Mouse (Mus musculus) intestine, embryonic 15.5 days (tissue): ENCODE results near the gene Ssmem1. TPM values are rescaled to one million over a fixed set of nuclear protein-coding genes. Genes with fewer than 3 reads are reported as not detected.

Source experiments
- ATAC-seq: fragments of 200-750 bp; cut with Nextera tagmentation; 2 replicates; pipeline ENCODE4 v1.8.0; 2017; ENCODE audit warnings: moderate TSS enrichment, moderate library complexity
- H3K27ac ChIP-seq: fragments of 300-500 bp; sonication (generic); 2 replicates; pipeline ENCODE4 v1.5.1; 2015; ENCODE audit warnings: mild to moderate bottlenecking, inconsistent platforms
- H3K27me3 ChIP-seq: fragments of 300-500 bp; sonication (generic); replicated peaks from 2 replicates; pipeline ENCODE4 v1.6.1; 2015; ENCODE audit warnings: inconsistent platforms
- H3K36me3 ChIP-seq: fragments of 300-500 bp; sonication (generic); 2 replicates; pipeline ENCODE4 v1.6.1; 2015; ENCODE audit warnings: inconsistent platforms
- H3K4me1 ChIP-seq: fragments of 300-500 bp; sonication (generic); replicated peaks from 2 replicates; pipeline ENCODE4 v1.6.1; 2015; ENCODE audit warnings: inconsistent platforms
- H3K4me2 ChIP-seq: fragments of 300-500 bp; sonication (generic); replicated peaks from 2 replicates; pipeline ENCODE4 v1.6.1; 2015; ENCODE audit warnings: mild to moderate bottlenecking, inconsistent platforms
- H3K4me3 ChIP-seq: fragments of 300-500 bp; sonication (generic); replicated peaks from 2 replicates; pipeline ENCODE4 v1.5.1; 2015; ENCODE audit warnings: inconsistent platforms
- H3K9ac ChIP-seq: fragments of 300-500 bp; sonication (generic); 2 replicates; pipeline ENCODE4 v1.6.1; 2015; ENCODE audit warnings: inconsistent platforms
- H3K9me3 ChIP-seq: fragments of 300-500 bp; sonication (generic); 2 replicates; pipeline ENCODE4 v1.6.1; 2016; ENCODE audit warnings: inconsistent platforms
- WGBS: fragments of 180-500 bp; shearing (Covaris S2); methylation state at CpG from one replicate; pipeline ENCODE4 v1.1.7; 2015; 5-methylcytosine and 5-hydroxymethylcytosine counted together
- polyA plus RNA-seq: library from polyadenylated mRNA; unstranded; fragments of >200 nt; fragmentation: Nextera tagmentation; extraction: Ambion mirVana; gene quantifications from 2 replicates; pipeline ENCODE4 v1.2.1, GENCODE M21; 2015

Ssmem1 gene
- polyA plus RNA-seq: not detected in 2 replicates

DNA sequence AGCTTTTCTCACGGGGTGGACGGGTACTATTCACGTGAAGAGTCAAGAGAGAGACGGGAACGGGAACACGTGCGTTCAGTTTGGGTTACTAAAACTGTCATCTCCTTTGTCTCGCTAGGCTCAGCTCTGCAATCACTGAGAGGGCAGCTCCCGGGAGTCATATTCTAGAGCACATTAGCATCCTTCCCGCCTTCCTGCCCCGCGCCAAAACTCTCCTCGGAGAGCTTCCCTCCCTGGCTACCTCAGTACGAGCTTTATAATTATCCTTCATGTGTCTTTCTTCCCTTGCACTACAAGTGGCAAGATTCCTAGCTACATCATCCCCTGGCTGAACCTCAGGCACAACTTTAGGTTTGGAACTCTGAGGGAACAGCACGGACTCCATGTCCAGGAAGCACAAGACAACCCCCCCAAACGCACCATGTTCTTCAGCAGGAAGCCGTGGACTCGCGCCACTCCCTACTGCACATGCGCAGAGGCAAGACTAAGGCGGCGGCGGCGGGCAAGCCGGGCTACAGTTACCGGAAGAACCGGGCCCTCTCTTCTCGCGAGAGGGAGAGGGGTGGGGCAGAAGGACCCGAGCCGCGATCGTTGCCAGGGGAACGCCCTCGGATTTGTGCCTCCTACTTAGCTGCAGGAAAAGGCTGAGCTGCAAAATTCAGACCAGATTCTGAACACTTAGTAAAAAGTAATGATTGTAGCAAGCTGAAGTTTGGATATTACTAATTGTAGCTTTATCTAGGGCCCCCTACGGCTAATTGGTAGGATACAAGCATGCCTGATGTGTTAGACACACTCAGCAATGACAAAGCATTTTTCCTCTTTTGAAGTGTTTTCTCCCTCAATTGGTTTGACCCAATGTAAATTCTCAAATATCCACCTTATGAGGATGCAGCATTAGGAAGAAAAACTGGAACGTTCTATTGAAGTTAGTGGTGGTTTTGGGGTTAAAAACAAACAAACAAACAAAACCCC lies at the start of gene Ssmem1, which contains the start of gene Tmem209:
TSS of gene Ssmem1 (plus strand) at position 585 of the 975 bp plus-strand sequence.
TSS of gene Tmem209 (minus strand) at position 519 of the 975 bp plus-strand sequence.
- Histone ChIP-seq H3K4me2 (peak within 1 kb of the TSS; percentile 67), H3K36me3 (0 out of 2 replicates have a peak, but pooled peaks cover 8% of the 10 kb centered on the region), H3K27ac (peak within 1 kb of the TSS; percentile 95), H3K27me3 (no peaks in the 10 kb centered on the region), H3K4me1 (0 out of 2 replicates have a peak, but pooled peaks cover 3% of the 10 kb centered on the region), H3K9ac (peak within 1 kb of the TSS; percentile 64), H3K9me3 (no peaks in the 10 kb centered on the region), H3K4me3 (peak within 1 kb of the TSS; percentile 49)
- WGBS: under 1% methylated on average over 37 of the region's 37 CpGs
- ATAC-seq: peak; percentile 99

DNA sequence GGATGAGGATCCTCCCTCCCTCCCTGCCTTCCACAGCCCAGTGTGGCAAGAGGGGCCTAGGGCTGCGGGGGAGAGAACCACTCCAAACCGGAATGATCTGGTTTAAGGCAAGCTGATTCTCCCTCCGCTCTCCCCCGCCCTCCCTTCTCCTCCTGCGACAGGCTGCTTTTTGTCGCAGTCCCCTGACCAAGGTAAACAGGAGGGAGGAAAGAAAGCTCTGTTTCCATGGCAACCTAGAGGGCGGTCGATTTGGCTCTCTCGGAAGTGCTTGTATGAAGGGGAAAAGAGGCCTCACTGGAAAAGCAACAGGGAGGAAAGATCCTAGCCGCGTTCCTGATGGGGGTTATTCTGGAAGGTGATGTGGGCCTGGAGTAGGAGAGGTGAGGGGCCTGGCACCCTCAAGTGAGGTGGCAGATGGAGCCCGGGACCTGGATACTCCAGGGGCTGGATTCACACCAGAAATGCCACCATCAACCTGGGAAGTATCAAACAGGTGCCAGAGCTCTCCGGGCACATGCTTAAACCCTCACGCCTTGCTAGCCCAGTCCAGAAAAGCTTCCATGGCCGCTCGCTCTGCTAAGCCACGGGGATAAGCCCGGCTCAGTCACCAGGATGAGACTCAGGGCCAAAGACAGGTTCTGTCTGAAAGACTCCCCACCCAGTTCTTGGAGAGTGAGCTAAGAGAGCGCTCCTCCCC lies 48.8 kb upstream of the Ssmem1 start:
- no peaks in the 10 kb centered on the region for H3K27me3 ChIP-seq
- WGBS: 20% methylated on average over 18 of the region's 19 CpGs
- no peaks in the 10 kb centered on the region for H3K36me3 ChIP-seq
- H3K4me3 ChIP-seq: no peak overlapping the region
- H3K4me2 ChIP-seq: peak overlapping the region; percentile 81
- peak overlapping the region; percentile 82 for H3K27ac ChIP-seq
- peaks cover 27% of the 10 kb centered on the region for H3K4me1 ChIP-seq
- ATAC-seq: peak; percentile 77
- no peaks in the 10 kb centered on the region for H3K9me3 ChIP-seq
- H3K9ac ChIP-seq: peak overlapping the region; percentile 17; the same call in 1 of the 2 replicates

DNA sequence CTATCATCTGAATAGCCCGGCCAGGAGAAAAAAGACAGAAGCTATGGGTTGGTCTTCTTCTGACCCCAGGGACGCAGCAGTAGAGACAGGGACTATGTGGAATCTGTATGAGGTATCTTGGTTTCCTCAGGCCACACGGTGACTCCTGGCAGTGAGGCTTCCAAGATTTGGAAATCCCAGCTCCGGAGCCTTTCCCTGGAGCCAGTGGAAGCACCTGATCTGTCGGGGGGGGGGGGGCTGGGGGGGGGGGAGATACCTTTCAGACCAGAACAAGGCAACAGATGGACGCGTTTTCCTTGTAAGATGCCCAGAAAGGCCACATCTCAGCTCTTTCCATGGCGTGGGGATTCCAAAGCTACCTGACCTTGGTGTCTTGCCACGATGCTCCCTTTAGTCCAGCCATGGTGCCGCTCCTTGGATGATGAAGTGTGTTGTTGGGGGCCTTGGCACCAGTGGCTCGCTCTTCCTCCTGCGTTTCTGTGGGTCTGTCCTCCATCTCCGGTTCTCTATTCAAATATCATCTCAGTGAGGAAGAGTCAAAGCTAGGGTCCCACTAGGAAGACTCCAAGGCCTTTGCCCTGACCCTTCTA lies 47.8 kb upstream of the Ssmem1 start:
- 83% methylated on average over 12 of the region's 13 CpGs for WGBS
- no peak overlapping the region for H3K9ac ChIP-seq
- 0 out of 2 replicates have a peak overlapping the region, but pooled peaks have one; percentile 82 for H3K27ac ChIP-seq
- H3K4me1 ChIP-seq: peaks cover 27% of the 10 kb centered on the region
- no peaks in the 10 kb centered on the region for H3K27me3 ChIP-seq
- no peak for ATAC-seq
- H3K4me3 ChIP-seq: no peak overlapping the region
- H3K36me3 ChIP-seq: no peaks in the 10 kb centered on the region
- H3K4me2 ChIP-seq: 0 out of 2 replicates have a peak overlapping the region, but pooled peaks have one; percentile 4
- no peaks in the 10 kb centered on the region for H3K9me3 ChIP-seq

DNA sequence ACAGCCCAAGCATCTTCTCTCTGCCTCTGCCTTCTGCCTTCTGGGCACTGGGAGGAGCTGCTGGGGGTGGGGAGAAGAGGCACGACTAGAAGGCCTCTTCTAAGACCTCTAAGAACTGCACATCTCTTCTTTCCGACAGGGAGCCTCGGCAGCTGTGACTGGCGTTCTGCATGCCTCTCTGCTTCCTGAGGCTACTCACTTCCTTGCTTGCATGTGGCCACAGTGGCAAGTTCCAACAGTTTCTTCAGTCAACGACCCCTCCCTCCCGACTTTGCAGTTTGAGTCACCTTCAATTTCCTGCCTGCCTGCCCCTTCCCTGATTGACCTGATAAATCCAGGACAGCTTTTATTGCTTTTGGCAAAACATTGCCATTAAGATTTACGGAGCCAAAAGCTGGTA lies 46.8 kb upstream of the Ssmem1 start:
- no peak for ATAC-seq
- Histone ChIP-seq H3K9ac (no peak overlapping the region), H3K36me3 (no peaks in the 10 kb centered on the region), H3K27me3 (no peaks in the 10 kb centered on the region), H3K4me2 (no peak overlapping the region; the same call in 1 of the 2 replicates), H3K4me3 (no peak overlapping the region), H3K9me3 (no peaks in the 10 kb centered on the region), H3K27ac (no peak overlapping the region), H3K4me1 (peaks cover 27% of the 10 kb centered on the region)
- 20% methylated on average over 7 of the region's 7 CpGs for WGBS

DNA sequence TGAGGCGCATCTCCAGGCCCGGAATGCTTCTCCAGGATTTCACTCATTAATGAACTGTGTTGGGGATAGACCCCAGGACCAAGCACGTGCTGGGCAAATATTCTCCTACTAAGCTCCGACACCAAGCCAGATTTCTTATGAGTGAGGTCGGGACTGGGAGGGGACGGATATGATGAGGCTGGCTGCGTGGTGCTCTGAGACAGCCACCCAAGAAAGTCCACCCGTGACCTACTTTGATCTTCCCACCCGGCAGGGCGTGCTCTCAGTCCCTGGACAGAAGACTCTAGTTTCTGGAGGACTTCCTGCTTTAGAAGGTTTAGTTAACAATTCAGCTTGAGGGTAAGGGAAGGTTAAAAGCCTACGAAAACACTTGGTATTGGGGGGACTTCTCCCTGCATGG lies 44.1 kb upstream of the Ssmem1 start:
- Histone ChIP-seq H3K4me2 (no peak overlapping the region), H3K9ac (no peak overlapping the region), H3K27ac (no peak overlapping the region), H3K27me3 (no peaks in the 10 kb centered on the region), H3K36me3 (no peaks in the 10 kb centered on the region), H3K9me3 (no peaks in the 10 kb centered on the region), H3K4me1 (peaks cover 20% of the 10 kb centered on the region), H3K4me3 (no peak overlapping the region)
- WGBS: 84% methylated on average over 11 of the region's 11 CpGs
- no peak for ATAC-seq

DNA sequence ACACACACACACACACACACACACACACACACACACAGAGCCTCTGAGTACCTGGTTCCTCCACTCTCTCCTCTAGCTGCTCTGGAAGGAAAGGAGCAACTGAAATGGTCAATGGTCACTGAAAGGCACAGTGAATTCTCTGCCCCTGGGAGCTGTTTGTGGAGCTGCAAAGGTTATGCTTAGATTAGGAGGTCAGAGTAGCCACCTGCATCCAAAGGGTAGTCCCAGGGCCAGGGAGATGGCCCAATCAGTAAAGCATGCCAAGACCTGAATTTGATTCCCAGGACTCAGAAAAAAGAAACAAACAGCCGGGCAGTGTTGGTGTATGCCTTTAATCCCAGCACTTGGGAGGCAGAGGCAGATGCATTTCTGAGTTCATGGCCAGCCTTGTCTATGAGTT lies 41.6 kb upstream of the Ssmem1 start:
- 59% methylated on average over 1 of the region's 1 CpGs for WGBS
- H3K4me3 ChIP-seq: no peak overlapping the region

DNA sequence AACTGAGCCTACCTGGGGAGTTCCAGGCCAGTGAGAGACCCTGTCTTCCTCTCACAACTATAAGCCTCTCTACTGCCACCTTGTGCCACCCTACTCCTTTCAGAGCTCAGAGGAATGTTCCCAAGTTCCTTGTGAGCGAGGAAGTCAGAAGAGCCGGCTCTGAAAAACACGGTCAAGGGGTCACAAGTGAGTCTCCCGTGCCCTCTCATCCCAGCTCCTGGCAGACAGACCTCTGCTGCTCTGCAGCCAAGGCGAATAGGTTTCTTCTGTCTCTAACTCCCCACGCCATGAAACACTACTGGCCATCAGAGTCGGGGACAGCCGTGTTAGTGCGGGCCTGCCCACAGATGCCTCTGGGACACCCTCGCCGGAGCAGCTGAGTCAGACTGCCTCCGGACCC lies 41.0 kb upstream of the Ssmem1 start:
- Histone ChIP-seq H3K9me3 (no peaks in the 10 kb centered on the region), H3K4me3 (no peak overlapping the region), H3K36me3 (no peaks in the 10 kb centered on the region), H3K9ac (no peak overlapping the region), H3K27ac (0 out of 2 replicates have a peak overlapping the region, but pooled peaks have one; percentile 27), H3K4me1 (no peaks in the 10 kb centered on the region), H3K4me2 (no peak overlapping the region), H3K27me3 (no peaks in the 10 kb centered on the region)
- no peak for ATAC-seq
- WGBS: 59% methylated on average over 12 of the region's 12 CpGs

More for the DNA sequence above, 41.6 kb upstream of the Ssmem1 start:
- Histone ChIP-seq H3K27ac (no peak overlapping the region), H3K4me1 (peaks cover 2% of the 10 kb centered on the region; the same call in 1 of the 2 replicates), H3K9me3 (no peaks in the 10 kb centered on the region), H3K9ac (no peak overlapping the region), H3K4me2 (no peak overlapping the region), H3K36me3 (no peaks in the 10 kb centered on the region), H3K27me3 (no peaks in the 10 kb centered on the region)
- no peak for ATAC-seq

DNA sequence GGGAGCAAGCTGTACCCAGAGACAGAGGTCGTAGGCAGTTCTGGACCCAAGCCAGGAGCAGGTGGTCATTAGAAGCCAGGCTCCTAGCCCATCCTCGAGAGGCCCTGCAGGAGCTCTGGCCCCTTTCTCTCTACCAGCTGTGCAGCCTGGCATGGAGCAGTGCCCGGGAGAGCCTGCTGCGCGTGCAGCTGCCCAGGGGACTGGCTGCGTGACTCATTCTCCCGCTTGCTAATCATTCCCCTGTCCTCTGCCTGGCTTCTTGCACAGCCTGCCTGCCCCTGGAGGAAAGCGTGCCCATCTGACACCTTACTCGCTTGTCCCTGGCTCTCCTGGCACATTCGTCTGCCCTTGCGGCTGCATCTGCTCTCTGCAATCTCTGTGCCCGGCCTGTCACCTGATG lies 40.3 kb upstream of the Ssmem1 start:
- H3K27me3 ChIP-seq: no peaks in the 10 kb centered on the region
- no peaks in the 10 kb centered on the region for H3K4me1 ChIP-seq
- no peak overlapping the region for H3K4me2 ChIP-seq
- WGBS: 87% methylated on average over 12 of the region's 12 CpGs
- H3K9ac ChIP-seq: no peak overlapping the region
- H3K4me3 ChIP-seq: no peak overlapping the region
- no peaks in the 10 kb centered on the region for H3K9me3 ChIP-seq
- no peaks in the 10 kb centered on the region for H3K36me3 ChIP-seq
- peak; percentile 55 for ATAC-seq
- H3K27ac ChIP-seq: 0 out of 2 replicates have a peak overlapping the region, but pooled peaks have one; percentile 27

DNA sequence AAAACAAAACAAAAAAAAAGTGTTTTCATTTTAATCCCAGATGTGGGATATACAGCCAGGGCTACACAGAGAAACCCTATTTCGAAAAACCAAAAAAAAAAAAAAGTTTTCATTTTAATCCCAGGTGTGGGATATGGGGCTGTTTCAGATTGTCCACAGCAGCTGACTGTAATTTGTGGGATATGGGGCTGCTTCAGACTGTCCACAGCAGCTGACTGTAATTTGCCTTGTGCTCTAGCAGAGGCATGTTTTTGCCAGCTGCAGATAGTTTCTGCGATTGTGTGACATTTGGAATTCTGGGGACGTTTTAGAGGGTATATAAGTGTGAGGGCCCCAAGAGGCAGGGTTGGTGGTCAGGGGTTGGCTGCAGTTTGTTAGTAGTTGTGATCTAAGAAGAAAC lies 37.9 kb upstream of the Ssmem1 start:
- no peaks in the 10 kb centered on the region for H3K36me3 ChIP-seq
- H3K27me3 ChIP-seq: no peaks in the 10 kb centered on the region
- H3K4me3 ChIP-seq: no peak overlapping the region
- no peak overlapping the region for H3K27ac ChIP-seq
- 81% methylated on average over 3 of the region's 3 CpGs for WGBS
- H3K9me3 ChIP-seq: no peaks in the 10 kb centered on the region
- no peak overlapping the region for H3K9ac ChIP-seq
- no peak for ATAC-seq
- H3K4me2 ChIP-seq: no peak overlapping the region
- H3K4me1 ChIP-seq: peaks cover 7% of the 10 kb centered on the region; the same call in 1 of the 2 replicates

DNA sequence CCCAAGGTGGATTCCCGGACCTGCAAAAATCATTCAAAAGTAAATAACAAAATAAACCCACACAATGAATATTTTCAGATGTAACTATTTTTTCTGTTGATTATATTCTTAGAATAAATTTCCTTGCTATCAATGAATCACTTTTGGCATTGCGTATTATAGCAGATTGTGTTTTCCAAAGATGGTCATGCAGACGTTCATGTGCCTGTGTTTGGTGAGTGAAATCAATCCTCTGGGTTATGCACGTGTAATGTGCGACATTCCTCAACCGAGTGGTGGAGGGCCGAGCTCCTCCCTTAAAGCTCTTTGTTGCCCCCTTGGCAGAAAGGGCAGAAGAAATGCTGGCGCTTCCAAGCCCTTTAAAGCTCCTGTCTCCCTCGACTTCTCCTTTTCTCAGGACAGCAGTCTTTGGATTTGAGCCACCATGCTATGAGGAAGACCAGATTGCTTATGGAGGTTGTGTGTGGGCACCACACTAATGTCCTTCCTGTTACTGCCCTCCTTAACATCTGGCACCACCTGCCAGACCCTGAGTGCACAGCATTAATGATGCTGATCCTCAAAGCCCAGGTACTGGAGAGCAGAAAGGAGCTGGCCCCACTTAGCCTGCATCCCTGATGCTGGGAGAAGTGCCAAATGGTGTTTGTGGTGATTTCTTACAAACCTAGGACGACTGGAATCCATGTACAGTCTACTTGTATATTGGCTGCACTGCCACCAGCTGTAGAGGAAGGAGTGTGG lies 33.5 kb upstream of the Ssmem1 start:
- no peaks in the 10 kb centered on the region for H3K9me3 ChIP-seq
- peaks cover 16% of the 10 kb centered on the region; the same call in 1 of the 2 replicates for H3K4me1 ChIP-seq
- H3K36me3 ChIP-seq: peaks cover 9% of the 10 kb centered on the region; the same call in 1 of the 2 replicates
- H3K4me2 ChIP-seq: no peak overlapping the region
- H3K27ac ChIP-seq: peak overlapping the region; percentile 15; the same call in 1 of the 2 replicates
- no peak overlapping the region for H3K9ac ChIP-seq
- no peak overlapping the region for H3K4me3 ChIP-seq
- no peaks in the 10 kb centered on the region for H3K27me3 ChIP-seq
- no peak for ATAC-seq
- WGBS: 56% methylated on average over 10 of the region's 10 CpGs

DNA sequence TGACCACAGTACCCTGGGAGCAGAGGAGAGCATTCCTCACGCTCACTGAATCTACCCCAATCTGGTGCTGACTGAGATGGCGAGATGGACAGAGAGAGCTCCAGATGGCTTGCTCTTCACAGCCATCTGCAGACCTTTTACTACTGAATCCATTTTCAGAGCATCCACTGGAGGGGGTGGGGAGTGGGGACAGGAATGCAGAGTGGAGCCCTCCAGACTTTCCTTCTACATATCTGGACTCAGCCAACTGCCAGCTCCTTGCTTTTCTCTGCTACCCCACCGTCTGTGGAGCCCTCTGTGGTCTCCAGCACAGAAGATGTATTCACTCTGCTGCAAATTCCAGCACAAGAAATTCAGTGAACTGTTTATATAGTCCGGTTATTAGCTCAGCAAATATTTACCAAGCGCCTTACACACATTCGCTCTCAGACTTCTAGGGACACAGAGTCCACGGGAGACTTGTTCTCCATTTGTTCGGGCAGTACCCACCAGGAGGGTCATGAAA lies 32.4 kb upstream of the Ssmem1 start:
- 31% methylated on average over 8 of the region's 8 CpGs for WGBS
- Histone ChIP-seq H3K36me3 (peaks cover 9% of the 10 kb centered on the region; the same call in 1 of the 2 replicates), H3K27me3 (no peaks in the 10 kb centered on the region), H3K9me3 (no peaks in the 10 kb centered on the region), H3K9ac (0 out of 2 replicates have a peak overlapping the region, but pooled peaks have one; percentile 5), H3K4me1 (peaks cover 16% of the 10 kb centered on the region; the same call in 1 of the 2 replicates), H3K27ac (peak overlapping the region; percentile 68), H3K4me2 (no peak overlapping the region), H3K4me3 (no peak overlapping the region)
- peak; percentile 73 for ATAC-seq
